Mouse (Mus musculus): Measurements from ENCODE around the gene Vps35l.

Gene Vps35l

GRCm38 (mm10) chr7:118739975-118740531 lies at the start of gene Vps35l:
Gene Vps35l (plus strand): TSS chr7:118740226.
- DNase-seq (ENCODE audit: low read depth, low spot score) = peak; percentile 69

GRCm38 (mm10) chr7:118691287-118691686 lies 48.7 kb upstream of the Vps35l start:
- DNase-seq (ENCODE audit: low read depth, low spot score) = no peak

GRCm38 (mm10) chr7:118696146-118696545 lies 43.9 kb upstream of the Vps35l start:
- DNase-seq (ENCODE audit: low read depth, low spot score) = no peak

- DNase-seq (ENCODE audit: low read depth, low spot score) = no peak
Observed at GRCm38 (mm10) chr7:118697168-118697567, 42.9 kb upstream of the Vps35l start.

- no peak for DNase-seq (ENCODE audit: low read depth, low spot score)
Observed at GRCm38 (mm10) chr7:118698882-118699281, 41.1 kb upstream of the Vps35l start.

GRCm38 (mm10) chr7:118703144-118703561 lies 36.9 kb upstream of the Vps35l start:
- no peak for DNase-seq (ENCODE audit: low read depth, low spot score)

- DNase-seq (ENCODE audit: low read depth, low spot score) = no peak
Observed at GRCm38 (mm10) chr7:118704001-118704850, 35.8 kb upstream of the Vps35l start.

GRCm38 (mm10) chr7:118705101-118705961 lies 34.7 kb upstream of the Vps35l start, which contains the start of gene Gde1:
Gene Gde1 (minus strand): TSS chr7:118705778.
- DNase-seq (ENCODE audit: low read depth, low spot score) = peak; percentile 76

- DNase-seq (ENCODE audit: low read depth, low spot score) = no peak
Observed at GRCm38 (mm10) chr7:118706051-118706450, 34.0 kb upstream of the Vps35l start.

GRCm38 (mm10) chr7:118706488-118706887 lies 33.5 kb upstream of the Vps35l start:
- DNase-seq (ENCODE audit: low read depth, low spot score) = no peak

GRCm38 (mm10) chr7:118707216-118707615 lies 32.8 kb upstream of the Vps35l start:
- DNase-seq (ENCODE audit: low read depth, low spot score) = no peak

- no peak for DNase-seq (ENCODE audit: low read depth, low spot score)
Observed at GRCm38 (mm10) chr7:118708002-118708401, 32.0 kb upstream of the Vps35l start.

- no peak for DNase-seq (ENCODE audit: low read depth, low spot score)
Observed at GRCm38 (mm10) chr7:118710776-118711175, 29.2 kb upstream of the Vps35l start.

- peak; percentile 90 for DNase-seq (ENCODE audit: low read depth, low spot score)
Observed at GRCm38 (mm10) chr7:118712228-118713173, 27.5 kb upstream of the Vps35l start, which contains the start of gene Ccp110. Gene Ccp110 (plus strand): TSS chr7:118712552.

GRCm38 (mm10) chr7:118714873-118715272 lies 25.2 kb upstream of the Vps35l start:
- no peak for DNase-seq (ENCODE audit: low read depth, low spot score)

- no peak for DNase-seq (ENCODE audit: low read depth, low spot score)
Observed at GRCm38 (mm10) chr7:118718066-118718465, 22.0 kb upstream of the Vps35l start.

GRCm38 (mm10) chr7:118723927-118724326 lies 16.1 kb upstream of the Vps35l start:
- DNase-seq (ENCODE audit: low read depth, low spot score) = no peak

GRCm38 (mm10) chr7:118725459-118725858 lies 14.6 kb upstream of the Vps35l start:
- no peak for DNase-seq (ENCODE audit: low read depth, low spot score)

- no peak for DNase-seq (ENCODE audit: low read depth, low spot score)
Observed at GRCm38 (mm10) chr7:118728846-118729587, 11.0 kb upstream of the Vps35l start.

- DNase-seq (ENCODE audit: low read depth, low spot score) = no peak
Observed at GRCm38 (mm10) chr7:118731781-118732180, 8.2 kb upstream of the Vps35l start.

Measured in embryo, embryonic 11.5 days (tissue).